Mouse (Mus musculus): ENCODE results near the gene Shank3.

DNA sequence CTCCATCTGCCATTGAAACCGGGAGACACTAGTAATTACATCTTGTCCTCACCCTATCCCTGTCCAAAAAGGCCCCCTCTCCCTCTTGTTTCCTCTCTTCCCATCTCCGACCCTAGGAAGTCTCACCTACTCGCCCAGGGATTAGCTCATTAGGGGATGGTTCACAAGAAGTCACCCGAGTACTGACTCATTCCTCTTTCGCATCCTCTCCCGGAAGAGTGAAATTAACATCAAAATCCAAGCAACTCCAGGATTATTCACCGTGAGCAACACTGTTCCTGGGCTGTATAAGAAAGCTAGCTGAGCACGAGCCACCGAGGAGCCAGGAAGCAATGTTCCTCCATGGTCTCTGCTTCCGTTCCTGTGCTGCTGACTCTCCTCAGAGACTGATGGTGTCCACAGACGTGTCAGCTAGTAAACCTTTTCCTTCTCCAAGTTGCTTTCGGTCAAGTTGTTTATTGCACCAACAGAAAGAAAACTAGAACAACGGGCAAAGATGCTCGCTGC, 10.8 kb upstream of the Shank3 start:
- no peak for TF ChIP-seq CTCF (IDR thresholded peaks at IDR 0.05)
- TF ChIP-seq EP300 (IDR thresholded peaks at IDR 0.05) = no peak
